Mouse (Mus musculus) thymus, adult 2 months (tissue): Measurements from ENCODE around the gene Usp36.
"Not testable (repeated sequence)": the region's sequence is repeated elsewhere in the genome, so short reads cannot be mapped to it uniquely, and the experiment has no call there.

ENCODE experiments used
- CTCF ChIP-seq: fragments of 200-500 bp; IDR thresholded peaks from 2 replicates; pipeline ENCODE4 v1.5.1; 2012; ENCODE audit warnings: mild to moderate bottlenecking, control low read depth, low read length, moderate library complexity, borderline replicate concordance; ENCODE audit not compliant: control insufficient read depth, poor library complexity, insufficient read depth; ENCODE audit errors: extremely low read depth
- POLR2A ChIP-seq: fragments of 200-500 bp; IDR thresholded peaks from 2 replicates; pipeline ENCODE4 v1.6.1; 2012; ENCODE audit warnings: mild to moderate bottlenecking, low read length, control low read depth, moderate library complexity; ENCODE audit not compliant: control insufficient read depth, poor library complexity, insufficient read depth; ENCODE audit errors: extremely low read depth

DNA sequence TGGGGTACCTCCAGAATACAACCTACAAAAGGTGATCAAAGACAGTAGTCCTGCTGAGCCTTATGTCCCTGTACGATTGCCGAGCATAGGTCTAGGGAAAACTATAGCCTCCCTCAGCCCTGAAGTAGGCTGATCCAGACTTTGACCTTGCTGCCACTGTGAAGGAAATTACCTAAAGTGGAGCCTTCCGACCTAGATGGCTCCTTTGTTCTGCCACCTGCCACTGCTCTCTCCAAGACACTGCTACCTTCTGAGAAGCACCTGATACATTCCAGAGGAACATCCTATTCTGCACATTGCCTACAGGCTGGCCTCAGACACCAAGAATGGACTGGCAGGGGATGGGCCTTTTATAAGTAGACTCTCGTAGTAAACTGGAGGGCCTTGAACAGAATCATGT is 13.9 kb upstream of the Usp36 start:
- TF ChIP-seq CTCF, POLR2A: not testable (repeated sequence)
